Mouse (Mus musculus): Measurements from ENCODE around the gene Eif5a.

Gene Eif5a

DNA sequence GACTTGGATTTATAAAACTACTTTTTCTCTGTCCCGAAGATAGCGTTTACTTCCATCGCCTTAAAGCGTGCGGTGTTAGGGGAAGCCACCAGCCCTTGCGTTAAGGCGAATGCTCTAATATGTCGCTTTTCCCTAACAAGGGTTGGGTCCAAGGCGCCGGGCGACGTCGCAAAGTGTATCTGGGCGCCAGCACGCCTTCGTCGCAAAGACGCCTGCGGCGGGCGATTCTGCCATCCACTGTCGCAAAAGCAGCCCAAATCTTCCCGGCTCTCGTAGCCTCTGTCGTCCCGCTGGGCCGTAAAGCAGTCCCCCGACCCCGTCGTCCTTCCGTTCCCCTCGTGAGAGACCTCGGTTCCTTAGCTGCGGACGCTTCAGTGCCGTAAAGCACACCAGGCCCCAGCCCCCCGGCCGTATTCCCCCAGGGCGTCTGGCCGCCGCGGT is 20.3 kb downstream of the Eif5a start:
- peak; percentile 93 for DNase-seq (ENCODE audit: low read depth)

DNA sequence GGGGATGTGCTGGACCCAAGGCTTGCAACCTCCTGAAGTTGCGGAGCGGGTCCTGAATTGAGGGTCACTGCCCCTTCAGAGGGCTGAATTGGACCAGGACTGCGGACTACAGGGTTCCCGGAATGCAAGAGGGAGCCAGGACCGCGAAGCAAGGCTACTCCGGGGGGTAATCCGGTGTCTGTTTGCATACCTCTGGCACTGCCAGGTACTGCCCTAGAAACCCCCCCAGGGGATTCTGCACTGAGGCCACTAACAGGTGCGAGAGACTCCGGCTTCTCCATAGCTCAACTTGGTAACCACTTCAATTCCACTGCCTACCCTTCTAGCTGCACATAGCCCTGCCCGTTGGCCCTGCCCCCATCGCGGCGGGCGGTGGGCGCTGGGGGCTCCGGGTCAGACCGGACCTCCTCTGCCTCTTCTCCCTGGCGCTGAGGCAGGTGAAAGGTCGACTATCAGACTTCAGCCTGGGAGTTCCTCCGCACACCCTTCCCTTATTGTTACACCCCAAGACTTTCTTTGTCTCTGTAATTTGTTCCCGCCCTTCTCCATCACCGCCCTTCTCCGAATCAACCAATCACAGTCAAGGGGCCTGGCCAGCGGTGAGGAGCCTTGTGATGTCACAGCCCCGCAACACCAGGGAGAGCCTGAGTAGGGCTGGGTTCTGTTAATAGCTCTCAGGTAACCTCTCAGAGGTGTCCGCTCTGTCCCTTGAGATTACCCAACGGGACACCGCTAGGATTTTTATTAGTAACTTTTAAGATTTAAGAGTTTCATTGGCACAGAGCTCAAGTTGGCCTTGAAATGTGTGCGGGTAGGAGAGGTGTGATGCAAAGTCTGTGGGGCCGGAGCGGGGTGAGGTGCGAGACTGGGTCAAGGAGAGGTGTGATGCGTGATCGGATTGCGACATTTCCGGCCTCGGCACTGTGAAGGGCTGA is 21.0 kb downstream of the Eif5a start, which contains the start of the genes 2810408A11Rik and Neurl4:
Gene 2810408A11Rik (minus strand): TSS at position 517 of the 935 bp plus-strand sequence.
Gene Neurl4 (plus strand): TSS at position 602 of the 935 bp plus-strand sequence.
- peak; percentile 95 for DNase-seq (ENCODE audit: low read depth)

DNA sequence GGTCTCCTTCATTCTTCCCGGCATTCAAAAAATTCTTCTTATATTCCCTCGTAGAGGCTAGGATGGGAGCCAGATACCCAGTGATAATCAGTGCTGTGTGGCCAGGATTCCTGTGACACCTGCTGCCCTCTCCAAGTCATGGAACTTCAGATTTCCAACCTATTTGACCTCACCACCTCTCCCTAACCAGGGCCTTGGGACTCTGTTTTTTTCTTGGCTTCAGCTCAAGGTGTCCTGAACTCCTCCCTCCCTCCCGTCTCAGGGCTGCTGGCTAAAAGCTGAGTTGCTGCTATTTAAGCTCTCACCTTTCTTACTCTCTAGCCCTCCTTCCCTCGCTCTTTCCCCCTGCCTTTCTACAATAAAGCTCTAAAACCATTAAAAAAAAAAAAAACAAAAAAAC is 21.9 kb downstream of the Eif5a start:
- no peak for DNase-seq (ENCODE audit: low read depth)

DNA sequence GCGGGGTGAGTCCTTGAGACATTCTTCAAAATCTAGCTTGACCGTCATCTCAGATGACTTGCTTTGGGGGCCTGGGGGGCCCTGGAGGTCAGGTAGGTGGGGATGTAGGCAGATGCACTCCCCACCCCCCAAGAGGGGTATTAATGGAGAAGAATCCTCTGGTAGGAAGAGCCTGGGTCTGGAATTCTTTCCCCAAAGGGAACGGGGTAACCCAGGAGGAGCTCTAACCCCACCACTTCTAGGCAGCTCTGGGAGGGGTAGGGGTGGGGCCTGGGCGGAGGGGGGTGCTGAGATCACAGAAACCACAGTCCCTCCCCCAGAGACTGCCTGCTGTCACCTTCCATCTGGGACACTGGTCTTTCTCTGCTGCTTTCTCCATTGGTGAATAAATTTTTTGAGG is 26.5 kb downstream of the Eif5a start, which contains the start of gene Acap1:
Gene Acap1 (minus strand): TSS at position 249 of the 400 bp plus-strand sequence.
- DNase-seq (ENCODE audit: low read depth): peak; percentile 78

DNA sequence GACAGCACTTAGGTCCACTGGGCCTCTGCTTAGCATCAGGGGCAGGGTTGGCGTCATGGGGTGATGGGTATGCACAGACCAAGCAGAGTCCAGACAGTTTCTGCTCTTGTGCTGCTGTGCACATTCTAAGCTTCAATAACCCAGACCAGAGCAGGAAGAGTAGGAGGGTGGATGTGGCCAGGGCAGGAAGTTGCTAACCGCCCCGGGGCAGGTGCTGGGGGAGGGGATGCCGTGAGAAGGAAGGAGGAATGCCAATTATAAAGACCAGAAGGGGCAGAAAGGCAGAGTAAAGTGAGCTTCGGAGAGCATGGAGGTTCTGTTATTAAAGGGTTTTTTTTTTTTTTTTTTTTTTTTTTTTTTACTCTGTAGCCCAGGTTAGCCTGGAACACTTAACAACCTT is 27.1 kb downstream of the Eif5a start:
- DNase-seq (ENCODE audit: low read depth): peak; percentile 85

DNA sequence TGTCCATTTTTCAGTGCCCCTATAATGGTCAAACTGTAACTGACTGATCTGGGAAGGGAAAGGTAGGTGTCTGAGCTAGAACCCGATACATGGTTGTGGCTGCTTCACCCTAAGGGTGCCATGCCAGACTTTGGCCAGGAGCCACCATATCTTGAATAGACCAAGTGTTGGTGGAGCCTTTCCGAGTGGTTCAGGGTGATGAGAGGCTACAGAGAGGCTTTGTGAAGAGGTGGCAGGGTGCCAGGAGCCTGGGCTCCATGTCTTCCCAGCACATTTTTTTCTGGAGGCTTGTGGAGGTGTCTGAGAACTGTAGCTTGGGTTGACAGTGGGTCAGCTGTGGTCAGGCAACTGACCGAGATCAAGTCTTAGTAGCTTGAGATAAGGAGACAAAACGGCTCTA is 30.3 kb downstream of the Eif5a start:
- no peak for DNase-seq (ENCODE audit: low read depth)

DNA sequence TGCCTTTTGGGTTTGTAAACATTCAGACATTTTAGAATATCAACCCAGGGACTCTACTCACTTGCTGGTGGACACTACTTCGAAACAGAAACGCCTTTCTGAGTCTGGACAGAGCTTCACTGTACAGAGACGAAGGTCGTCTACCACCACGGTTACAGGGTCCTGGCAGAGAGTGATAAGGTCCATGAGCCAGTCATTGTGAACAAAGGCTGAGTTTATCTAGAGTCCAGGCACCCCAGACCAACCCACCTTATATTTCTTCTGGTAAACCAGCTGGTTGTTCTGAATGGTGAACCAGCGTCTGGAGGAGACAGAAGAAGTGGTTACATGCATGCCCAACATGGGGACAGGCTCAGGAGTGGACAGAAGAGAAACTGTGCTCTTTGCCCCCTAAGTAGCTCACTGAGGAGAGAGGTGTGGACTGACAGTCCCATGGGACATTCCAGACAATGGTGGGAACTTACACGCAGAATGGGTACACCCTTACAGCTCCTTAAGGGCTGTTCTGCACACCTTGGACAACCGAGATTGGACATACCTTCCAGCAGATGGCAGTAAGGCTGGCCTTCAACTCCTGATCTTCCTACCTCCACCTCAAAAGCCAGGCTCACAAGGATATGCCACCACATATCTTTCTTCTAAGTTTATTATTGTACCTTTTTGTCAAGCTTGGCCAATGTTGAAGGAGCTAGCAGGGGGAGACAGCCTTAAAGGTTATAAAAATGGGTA is 34.7 kb downstream of the Eif5a start:
- no peak for DNase-seq (ENCODE audit: low read depth)

DNA sequence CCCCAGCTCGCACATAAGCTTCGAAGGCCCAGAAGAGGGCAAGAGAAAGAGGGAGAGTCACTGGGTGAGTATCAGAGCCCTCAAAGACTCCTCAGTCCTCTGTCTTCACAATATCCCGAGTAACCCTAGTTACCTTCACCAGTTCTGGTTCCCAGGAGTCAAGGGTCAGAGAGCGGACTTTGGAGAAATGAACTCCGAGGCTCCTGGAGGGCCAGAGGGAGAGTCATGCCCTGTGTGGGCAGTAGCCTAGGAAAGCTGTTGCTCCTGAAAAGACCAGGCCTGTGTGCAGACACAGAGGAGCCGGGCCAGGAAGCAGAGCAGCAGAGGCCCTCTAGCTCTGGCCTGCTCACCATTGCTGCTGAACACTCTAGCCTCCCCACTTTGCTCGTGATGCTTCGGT is 37.1 kb downstream of the Eif5a start:
- no peak for DNase-seq (ENCODE audit: low read depth)

DNA sequence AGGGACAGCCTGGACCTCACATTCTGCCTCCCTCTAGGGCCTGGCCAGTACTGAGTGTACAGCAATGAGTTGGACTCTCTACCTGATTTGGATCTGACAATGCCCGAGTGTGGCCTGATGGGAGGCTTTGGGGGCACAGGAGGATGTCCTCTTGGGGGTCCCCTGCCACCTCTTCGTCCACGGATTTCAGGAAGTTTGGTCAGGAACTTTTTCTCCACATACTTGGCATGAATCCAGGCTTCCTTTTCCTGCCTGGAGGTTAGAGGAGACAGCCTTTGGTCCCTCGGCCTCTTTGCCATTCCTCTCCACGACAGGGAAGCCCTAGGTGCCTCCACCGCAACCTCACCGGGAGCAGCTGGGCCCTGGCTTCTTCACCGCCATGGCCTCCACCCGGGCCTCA is 37.5 kb downstream of the Eif5a start:
- no peak for DNase-seq (ENCODE audit: low read depth)

DNA sequence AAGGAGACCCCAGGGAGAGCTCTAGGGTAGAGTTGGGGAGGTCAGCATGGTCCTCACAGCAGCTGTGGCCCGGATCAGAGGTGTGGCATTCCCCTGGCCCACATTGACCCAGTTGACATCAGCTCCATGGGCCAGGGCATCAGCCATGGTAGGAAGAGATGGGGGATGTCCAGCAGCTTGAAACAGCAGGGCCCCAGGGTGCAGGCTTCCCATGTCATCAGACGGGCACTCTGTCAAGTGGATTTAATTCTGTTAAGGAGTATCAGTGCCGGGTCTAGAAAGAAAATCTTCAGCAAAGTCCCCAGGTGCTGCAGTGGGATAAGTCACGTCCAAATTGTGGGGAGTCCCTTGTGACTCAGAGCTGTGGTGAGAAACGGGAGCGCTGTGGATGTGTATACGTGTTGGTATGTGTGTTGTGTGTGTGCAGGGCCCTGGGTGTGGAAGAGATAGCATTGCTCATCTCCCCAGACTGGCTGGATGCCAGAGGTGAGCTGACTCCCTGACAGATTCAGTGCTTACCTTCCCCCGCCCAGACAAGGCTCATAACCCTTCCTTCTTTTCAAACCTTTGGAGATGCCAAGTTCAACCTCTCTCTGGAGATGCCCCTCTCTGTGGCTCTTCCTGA is 38.1 kb downstream of the Eif5a start:
- DNase-seq (ENCODE audit: low read depth): no peak

DNA sequence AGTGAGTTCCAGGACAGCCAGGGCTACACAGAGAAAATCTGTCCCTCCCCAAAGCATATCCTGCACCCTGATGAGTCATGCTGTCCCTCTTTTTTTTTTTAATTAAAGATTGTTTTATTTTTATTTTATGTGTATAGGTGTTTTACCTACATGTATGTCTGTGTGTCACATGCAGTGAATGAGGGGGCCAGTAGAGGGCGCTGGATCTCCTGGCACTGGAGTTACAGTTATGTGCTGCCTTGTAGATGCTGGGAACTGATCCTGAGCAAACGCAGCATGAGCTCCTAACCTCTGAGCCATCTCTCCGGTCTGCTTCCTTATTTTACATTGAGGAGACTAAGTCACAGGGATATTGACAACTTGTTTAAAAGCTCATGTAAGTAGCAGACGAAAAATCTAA is 38.7 kb downstream of the Eif5a start:
- peak; percentile 79 for DNase-seq (ENCODE audit: low read depth)

DNA sequence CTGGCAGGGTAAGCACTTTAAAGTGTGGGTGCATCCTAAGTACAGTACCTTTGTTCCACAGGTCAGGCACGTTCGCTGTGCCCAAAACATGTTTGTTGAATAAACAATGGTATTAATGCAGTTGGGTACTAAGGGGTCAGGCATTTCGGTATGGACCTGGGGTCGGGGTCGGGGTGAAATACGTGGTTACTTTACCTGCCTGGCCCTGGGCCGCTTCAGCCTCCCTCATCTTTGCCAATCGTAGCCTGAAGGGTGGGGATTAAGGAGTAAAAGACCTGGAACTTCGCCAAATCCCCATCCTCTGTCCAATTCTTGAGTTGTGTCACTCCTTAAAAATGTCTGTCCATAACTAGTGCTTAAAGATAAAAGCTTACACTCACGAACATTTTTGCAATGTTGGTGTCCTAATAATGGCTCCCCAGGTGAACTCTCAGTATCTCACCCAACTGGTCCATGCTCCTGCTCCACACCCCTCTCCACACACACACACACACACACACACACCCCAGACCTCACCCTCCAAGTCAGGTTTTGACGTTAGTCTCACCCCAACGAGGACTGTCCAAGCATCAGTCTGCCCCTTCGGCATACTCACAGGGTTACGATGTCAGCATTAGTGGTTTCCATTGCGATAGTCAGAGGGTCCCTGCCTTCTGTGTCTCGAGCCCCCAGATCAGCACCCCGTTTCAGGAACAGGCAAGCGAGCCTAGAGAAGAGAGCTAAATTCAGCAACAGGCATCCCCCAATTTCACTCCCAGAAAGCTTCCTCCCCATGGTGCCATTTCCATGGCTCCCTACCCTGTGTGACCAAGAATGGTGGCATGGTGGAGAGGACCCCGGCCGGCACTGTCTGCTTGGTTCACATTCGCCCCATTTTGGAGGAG is 39.7 kb downstream of the Eif5a start:
- no peak for DNase-seq (ENCODE audit: low read depth)

DNA sequence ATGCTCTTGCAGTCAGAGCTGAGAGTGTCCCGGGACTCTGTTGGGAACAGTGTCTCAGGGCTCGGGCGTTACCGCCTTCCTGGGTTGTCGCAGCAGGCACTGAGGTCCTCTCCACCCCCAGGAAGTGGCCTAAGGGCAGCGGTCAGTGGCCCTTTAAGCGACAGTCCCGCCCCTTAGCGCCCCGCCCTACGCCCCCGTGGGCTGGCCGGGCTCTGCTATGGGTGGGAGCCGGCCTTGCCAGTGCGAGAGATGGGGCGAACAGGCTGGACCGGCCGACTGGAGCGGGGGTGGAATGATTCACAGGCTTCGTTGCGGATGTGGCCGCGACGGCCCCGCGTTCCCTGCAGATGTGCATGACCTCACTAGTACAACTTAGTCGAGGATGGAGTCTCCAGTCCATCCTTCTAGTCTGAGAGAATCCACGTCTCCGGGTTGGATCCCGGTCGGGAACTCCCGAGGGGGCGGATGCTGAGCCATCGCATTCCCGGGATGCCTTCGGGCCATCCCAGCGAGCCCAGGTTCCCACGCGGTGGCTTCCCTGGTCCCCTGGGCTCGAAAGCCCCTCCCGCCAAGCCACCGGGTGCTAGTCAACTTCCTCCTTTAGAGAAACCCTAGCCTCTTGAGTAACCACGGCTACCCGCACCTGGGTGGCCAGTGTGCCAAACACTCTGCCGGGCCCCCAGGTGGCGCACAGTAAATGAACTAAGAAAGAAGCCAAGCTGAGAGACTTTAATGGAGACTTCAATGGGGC is 40.7 kb downstream of the Eif5a start, which contains the start of gene Kctd11:
Gene Kctd11 (minus strand): TSS at position 554 of the 751 bp plus-strand sequence.
- DNase-seq (ENCODE audit: low read depth): peak; percentile 76

DNA sequence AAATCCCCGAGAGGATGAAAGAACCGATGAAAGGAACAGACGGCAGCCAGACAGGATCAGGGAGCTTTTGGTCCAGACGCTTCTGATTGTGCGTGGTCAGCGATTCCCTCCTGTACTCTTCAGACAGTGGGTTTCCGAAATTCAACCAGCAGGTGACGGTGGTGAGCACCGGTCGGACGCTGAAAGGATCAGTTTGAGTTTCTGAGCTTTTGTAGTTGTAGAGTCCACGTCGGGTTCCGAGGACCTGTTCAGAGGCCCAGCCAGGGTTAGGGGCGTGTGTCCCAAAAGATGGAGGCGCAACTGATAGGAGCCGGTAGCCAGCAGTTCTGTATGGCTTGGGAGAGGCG is 41.3 kb downstream of the Eif5a start:
- peak; percentile 80 for DNase-seq (ENCODE audit: low read depth)

DNA sequence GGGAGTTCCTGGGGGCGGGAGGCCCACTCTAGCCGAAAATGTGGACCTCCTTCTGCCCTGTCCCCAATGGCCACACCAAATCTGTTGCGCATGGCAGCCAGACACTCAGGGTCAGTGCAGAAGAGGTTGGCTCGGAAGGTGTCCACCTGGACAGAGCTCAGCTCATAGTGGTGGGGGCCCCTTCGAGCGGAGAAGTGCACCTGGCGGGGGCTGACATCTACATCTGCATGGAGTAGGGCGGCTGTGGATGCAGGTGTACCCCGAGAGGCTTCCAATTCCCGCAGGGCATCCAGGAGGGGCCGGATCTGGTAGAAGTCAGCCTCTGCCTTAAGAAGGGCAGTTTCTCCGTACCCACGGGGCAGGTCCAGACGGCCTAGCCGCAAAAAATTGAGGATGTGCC is 42.0 kb downstream of the Eif5a start:
- DNase-seq (ENCODE audit: low read depth): no peak

DNA sequence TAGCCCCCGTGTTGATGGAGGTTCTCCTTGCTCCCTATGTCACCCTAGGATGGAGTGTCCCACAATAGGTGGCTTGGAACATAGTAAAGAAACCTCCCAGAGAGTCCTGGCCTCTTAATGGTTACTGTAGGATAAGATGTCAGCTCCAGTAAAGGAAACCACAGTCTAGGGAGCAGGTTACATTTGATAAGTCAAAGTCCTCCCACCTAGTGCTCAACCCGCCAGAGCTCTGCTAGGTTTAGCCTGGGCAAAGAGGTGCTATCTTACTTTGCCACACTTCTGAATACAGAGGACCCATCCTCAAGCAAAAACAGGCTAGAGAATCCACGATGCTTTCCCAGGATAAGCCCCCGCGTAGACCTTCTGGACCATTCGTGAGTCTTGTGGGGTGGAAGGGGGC is 42.8 kb downstream of the Eif5a start:
- DNase-seq (ENCODE audit: low read depth): no peak

DNA sequence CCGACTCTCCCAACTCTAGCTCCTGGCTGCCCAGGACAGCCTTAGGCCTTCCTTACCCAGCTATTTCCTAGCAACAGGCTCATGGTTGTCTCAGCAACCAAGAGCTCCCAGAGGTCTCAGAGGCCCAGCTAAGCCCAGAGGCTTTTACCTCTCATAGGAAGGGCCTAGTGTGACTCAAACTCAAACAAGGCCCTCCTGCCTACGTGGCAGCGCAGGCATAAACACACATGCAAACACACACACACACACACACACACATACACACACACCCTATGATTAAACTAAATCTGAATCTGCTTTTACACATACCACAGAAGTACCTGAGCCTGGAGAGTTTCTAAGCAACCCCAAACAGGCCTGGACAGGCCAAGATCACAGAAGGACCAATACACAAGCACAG is 43.4 kb downstream of the Eif5a start:
- DNase-seq (ENCODE audit: low read depth): no peak

DNA sequence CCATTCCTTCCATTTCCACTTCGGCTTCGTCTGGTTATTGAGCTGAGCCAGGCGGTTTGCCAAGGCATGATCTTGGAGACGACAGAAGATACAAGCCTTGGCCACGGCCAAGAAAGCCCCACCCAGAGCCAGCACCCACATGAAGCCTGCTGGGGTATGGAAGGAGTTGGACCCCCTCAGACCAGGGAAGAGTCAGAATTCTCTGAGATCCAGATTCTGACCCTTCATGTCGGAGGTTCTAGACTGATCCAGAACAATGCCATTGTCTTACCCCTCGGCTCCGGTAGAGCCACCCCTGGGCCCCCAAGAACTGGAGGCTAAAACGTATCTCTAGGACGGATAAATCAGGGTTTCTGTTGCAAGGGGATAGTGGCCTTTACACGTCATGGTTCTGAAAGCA is 43.9 kb downstream of the Eif5a start, which contains the start of gene Tmem95:
Gene Tmem95 (minus strand): TSS at position 141 of the 400 bp plus-strand sequence.
- no peak for DNase-seq (ENCODE audit: low read depth)

DNA sequence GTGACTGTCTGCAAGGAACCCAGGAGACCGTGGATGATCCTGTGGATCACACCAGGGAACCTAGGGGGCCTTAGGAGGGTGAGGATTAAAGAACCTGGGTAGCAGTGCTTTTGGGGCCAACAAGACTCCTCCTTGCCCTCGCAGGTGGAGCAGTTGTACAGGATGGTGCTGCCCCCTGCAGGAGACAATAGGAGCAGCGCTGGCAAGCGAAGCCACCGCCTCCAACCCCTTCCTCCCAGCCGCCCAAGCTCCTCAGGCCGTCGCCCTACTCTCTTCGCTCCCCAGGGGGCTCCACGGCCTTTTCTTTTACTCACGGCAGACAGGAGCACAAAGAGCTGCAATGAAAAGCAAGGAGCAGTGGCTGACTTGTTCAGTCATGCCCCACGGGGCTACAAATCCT is 44.9 kb downstream of the Eif5a start:
- DNase-seq (ENCODE audit: low read depth): peak; percentile 93

DNA sequence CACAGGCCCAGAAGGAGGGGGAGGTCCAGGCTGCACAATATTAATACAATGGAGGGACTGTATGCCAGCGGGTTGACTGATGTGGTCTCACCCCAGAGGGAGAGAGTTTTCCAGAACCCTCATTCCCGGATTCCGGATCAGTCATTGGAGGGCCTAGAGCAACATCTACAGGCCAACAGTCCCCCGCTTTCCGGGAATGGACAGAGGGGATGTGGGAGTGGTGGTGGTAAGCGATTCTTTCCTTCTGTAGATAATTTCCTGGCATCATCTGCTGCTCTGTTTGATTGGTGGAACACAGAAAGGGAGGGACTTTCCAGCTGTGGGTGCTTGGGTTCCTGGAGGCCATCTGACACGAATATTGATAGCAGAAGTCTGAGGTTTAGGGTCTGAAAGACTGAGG is 45.6 kb downstream of the Eif5a start:
- DNase-seq (ENCODE audit: low read depth): peak; percentile 45

DNA sequence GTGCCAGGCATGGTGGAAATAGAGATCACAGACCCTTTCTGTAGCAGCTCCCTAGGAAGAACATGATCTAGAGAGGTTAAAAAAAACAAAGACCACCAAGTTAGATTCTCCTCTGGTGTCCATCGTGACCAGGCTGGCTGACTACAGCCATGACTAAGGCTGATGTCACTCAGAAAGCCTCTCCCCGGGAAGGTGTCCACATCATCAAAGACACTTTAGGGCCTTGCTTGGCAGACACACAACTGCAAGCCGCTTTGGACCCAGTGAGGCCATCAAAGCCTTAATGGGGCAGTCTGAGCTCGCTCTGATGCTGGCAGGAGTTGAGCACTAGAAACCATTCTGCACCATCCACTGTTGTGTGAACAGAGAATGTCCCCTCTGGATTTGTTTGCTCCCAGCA is 49.3 kb downstream of the Eif5a start:
- DNase-seq (ENCODE audit: low read depth): no peak
